Mouse (Mus musculus) urinary bladder, adult 18-20 months (tissue): Measurements from ENCODE around the gene Plxna2.

ENCODE experiments used
- DNase-seq, 2 experiments: peaks; one replicate each; pipeline ENCODE4 v3.0.0; 2022; ENCODE audit warnings: low spot score in 2 of 2, mixed read lengths in 2 of 2

Plxna2 gene

DNA sequence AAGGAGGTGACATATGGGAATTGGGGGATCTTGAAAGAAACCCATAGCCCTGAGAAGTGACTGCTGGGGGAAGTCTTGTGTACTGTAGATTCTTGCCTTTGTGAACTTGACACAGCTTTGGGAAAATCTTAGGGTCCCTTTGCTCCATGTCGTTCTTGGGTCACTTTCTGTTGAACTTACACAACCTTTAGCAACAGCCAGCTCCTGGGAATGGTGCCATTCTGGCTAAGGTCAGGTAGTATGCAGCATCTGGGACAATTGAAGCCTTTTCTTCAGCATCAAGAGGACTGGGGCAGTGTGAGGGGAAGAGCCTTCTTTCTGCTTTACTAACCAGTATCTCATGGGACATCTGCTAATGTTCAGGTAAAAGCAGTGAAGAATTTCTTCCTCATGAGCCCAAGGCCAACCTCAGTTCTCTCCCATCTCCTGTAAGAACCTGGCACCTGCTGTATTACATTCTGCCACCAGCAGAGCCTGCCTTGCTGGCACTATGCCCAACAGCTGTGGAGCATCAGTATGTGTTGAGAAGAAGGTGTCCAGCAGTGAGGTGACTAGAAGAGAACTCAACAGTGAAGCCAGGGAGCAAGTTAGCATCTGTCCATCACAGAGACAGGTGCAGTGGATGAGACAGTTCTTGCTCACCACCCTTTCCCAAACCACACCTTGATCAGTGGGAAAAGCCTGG, 86.3 kb downstream of the Plxna2 start:
- DNase-seq = no peak

DNA sequence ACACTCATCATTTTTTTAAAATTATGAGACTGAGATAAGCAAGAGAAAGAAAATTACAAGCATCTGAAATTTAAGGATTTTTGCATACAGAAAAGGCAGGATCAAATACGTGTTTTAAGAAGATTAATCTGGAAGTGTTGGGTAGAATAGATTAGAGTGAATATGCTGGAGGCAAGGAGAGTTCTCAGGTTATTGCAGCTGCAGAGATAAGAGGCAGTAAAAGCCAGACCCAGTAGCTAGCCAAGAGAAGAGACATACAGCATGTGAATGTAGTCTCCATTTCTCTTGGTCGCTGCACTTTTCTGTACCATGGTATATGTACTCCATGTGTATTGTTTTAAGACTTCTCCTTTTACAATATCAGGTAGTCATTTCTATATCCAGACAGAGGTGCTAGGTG, 88.5 kb downstream of the Plxna2 start:
- DNase-seq = no peak

DNA sequence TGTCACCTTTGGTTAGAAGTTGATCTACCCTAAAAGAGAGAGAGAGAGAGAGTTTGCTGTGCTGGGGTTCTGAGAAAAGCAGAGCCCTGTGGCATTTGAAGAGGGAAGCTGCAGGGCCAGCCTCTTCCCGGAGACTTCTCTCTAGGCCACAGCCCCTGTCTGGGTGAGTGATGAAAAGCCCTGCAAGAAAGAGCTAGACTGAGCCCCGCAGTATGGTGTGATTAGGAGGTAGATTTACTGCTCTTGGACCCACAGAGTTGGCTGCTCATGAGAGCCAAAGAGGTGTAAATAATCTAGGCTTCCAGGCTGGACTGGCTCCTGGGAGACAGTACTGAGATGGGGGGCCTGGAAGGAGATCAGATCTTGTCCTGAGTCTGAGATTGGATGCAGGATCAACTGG, 94.4 kb downstream of the Plxna2 start:
- DNase-seq = no peak

DNA sequence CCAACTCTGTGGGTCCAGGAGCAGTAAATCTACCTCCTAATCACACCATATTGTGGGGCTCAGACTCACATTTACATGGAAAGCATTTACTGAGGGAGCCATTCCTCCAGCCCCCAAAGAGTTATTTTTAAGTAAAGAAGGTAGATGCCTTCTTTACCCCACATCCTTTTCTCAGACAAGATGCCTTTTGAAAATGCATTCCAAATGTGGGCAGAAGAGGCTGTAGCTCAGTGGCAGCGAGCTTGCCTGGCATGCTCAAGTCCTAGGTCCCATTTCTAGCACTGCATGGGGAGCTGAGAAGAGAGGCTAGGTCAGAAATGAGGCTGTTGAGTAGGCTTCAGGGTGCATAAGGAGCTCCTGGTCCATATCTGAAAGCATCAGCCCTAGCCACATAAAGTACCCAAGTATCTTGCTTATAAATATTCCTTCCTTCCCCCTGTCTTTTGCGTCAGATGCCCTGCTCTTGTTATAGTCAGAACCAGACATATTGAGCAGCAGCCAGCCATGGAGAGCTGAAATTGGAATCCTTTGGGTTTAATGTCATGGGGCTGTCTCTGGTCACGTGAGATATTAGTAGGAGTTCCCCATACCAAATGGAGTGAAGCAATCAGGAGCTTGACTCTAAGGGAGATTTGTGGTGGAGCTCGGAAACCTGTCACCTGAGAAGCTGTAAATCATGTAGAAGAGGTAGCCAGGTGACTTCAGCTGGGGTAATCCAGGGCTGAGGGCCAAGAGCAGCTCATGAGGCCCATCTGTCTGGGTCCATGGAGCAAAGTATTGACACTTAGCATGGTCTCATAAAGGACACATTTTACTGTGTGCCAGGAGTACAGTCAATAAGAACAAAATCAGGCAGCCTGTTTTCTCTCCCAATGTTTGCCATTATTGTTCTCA, 96.4 kb downstream of the Plxna2 start:
- no peak for DNase-seq

DNA sequence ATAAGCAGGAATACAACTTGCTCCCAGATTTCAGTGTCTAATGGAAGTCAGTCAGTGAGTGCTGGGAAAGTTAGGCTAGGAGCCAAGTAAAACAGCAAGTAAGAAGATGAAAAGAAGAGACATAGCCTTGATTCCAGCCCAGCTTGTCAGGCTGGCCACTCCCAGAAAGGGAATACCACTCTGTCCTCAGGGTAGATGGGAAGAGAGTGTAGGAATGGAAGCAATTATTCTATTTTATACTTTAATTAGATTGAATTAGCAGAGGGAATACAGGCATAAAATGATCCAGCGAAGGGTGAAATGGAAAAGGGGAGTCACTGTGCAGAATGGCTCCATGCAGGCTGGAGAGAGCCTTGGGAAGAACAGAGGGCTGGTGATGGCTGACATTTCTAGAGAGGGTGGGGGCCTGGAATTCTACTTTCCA, 99.4 kb downstream of the Plxna2 start:
- no peak for DNase-seq

DNA sequence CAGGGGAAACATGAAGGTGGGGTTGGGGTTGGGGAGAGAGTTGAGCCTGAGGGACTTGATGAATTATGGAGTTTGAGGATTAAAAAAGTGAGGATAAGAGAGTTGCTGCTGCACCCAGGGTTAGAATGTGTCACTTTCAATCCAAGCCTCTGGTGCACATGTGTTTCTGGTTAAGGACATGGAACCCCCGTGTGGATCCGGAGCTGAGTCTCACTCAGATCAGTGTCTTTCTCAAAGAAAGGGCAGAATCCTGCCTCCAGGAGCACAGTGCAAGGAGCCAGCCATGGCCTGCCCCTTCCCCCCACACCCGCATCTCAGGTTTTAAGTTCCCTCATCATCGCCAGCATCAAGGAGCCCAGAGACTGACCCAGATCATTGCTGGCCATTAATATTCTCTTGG, 102.4 kb downstream of the Plxna2 start:
- no peak for DNase-seq

DNA sequence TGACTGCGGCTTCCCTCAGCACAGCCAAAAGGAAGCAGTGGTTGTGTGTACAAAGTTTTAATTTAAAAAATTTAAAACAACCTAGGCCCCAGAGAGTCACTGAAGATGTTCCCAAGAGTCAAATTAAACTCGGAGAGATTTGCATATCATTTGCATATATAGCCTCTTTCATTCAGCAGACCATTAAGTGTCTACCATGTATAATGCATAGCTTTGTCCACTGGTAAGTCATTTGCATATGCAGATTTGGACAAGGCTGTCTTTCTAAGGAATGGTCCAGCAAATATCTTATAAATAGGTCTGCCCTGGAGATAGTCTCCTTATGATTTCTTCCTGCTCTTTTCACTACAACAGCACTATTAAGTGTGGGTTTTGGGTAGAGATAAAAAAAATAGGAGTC, 103.2 kb downstream of the Plxna2 start:
- no peak for DNase-seq

DNA sequence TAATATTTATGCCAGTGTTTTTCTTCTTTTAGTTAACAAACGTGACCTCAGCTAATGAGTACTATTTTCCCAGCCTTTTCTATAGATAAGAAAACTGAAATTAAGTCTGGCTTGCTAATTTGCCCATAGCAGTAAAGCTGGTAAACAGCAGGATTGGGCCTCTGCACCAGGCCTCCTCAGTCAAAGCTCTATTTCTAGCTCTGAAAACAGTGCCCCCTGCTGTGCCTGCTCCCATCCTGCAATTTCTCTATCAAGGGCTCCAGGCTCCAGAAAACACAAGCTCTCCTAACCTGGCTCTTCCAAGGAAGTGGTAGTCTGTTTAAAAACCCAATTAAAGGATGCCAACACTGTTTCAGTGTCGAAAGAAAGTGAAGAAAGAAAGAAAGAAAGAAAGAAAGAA, 104.3 kb downstream of the Plxna2 start:
- DNase-seq = peak; percentile 54 to 61

DNA sequence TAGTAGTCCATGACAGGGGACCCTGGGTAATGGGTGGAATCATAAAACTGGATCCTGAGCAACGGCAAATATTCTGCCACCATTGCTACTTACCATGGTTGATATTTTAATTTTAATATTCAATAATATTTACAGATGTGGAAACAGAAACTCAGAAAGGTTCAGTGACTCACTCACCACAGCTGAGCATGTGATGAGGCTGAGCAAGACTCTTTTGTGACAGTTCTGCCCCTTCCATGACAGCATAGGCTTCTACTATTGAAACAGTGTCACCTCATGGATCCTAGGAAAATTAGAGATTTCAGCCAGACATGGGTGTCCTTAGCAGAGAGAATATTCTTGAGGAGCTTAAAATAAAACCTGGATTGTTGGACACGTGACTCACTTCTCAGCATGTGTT, 116.8 kb downstream of the Plxna2 start:
- DNase-seq = no peak

DNA sequence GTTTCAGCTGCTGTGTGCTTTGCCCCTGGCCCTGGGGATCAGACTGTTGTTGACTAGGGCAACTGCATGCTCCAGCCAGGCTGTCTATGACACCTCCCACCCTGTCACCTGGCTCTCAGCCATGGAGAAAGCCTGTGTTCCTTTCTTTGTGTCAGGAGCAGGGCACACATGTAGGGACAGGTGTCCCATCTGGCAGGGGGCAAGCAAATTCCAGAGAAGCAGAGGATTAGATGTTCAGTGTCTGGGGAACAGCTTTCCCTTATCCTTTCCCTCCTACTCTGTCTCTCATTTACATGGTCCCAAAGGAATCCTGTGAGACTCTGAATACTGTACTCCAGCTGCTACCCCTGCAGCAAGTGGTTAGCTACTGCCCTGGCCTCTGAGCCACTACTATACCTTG, 121.9 kb downstream of the Plxna2 start:
- no peak for DNase-seq

DNA sequence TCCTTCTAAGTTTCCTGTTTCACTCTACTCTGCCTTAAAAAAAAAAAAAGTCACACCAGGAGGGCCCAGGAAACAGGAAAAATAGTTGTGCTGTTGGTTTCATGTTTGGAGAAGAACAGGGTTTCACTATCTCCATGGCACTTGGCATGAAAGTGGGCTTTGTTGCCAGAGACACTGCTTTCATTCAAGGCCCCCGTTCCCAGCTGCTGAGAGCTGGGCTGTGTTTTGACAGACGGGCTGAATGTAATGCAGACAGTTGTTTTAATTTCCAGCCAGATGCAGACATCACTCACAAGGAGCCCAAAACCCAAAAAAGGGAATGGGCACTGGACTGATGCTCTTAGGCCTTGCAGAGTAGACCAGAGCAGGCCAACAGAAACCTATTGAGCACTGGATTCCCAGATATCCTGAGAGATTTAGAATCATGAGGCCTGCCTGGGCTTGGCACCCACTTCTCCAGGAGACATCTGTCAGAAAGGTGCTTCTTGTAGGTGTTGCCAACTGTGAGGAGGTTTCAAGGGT, 124.9 kb downstream of the Plxna2 start:
- no peak for DNase-seq

DNA sequence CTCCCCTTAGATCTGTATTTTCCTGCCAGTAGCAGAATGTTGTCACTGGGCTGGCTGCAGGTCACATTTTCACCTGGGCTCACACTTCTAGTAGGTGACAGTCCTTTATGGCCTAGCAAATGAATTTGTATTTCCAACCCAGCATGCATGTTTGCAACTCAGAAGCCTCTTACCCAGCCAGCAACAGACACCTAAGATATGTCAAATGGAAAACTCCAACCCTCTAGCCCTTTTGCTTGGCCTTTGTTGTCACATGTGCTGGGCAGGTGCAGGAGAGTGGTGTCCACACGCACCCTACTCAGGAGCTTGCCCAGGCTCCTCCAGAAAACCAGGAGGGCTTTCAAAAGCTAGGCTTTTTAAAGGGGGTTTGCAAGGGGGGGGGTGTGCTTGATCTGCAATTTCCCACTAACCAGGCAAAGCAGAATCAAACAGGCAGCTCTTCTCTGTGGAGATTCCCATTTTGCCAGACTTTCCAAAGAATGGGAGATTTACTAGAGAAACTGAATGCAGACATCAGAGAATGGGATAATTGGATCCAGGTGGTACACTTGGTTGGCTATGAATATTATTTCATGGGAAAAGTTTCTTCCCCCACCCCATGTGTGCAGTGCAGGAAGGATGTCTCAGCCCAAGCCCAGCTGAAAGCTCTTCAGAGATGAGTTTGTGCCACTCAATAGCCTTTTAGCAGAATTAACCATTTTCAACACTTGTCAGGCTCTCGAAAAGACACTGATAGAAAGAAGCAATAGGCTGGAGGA, 127.3 kb downstream of the Plxna2 start:
- no peak for DNase-seq

DNA sequence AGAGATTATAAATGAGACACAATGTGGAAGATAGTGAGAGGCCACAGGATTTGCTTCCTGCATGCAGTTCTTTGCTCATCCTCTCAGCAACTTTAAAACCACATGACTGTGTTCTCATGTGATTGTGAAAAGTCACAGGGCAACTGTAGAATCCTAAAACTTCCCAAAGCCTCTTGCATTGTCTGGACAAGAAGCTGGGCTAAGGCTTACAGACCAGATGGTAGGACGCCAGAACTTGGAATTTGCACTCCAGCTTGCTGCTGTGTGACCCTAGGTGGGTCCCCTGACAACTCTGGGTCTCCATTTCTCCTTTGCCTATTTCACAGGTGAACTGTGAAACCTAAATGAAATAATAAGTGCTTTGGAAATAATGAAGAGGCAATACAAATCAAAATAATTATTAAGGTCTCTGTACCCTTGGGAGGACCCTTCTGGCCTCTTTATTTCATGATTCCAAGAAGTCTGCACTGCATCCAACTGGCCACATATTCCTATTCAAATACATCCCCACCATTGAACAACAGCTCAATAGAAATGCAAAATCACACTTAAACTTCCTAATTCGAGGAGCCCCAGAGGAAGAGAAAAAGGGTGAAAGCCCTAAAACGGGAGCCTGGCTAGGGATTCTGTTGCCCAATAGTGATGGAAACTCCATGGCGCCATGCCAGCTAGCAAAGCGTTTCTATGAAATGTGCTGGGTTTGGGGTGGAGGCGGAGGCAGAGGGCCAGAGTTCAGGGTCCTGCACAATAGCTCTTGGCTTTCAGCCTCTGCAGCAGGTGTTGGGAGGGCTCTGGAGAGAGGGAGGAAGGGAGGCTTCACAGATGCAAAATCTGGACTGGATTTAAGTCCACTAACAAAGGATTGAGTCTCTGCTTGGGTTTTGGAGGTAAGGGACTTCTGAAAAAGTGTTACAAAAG, 128.6 kb downstream of the Plxna2 start:
- peak in 1 of 2 experiments; percentile 55 for DNase-seq

DNA sequence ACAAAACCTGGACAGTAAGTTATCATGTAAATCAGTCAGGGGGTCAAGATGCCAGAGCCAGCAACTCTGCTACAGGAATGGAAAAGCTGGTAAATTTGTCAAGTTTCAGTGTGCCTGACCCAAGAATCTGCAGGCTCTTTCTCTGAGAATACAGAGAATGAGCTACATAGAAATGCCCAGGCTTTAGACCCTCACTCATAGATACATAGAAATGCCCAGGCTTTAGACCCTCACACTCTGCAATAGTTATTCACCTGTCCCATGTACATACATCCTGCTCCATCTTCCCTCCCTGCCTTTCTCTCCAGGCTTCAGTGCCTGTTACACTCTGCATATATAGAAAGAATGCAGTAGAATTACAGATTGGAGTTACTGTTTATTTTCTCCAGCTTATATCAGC, 129.2 kb downstream of the Plxna2 start:
- no peak for DNase-seq

DNA sequence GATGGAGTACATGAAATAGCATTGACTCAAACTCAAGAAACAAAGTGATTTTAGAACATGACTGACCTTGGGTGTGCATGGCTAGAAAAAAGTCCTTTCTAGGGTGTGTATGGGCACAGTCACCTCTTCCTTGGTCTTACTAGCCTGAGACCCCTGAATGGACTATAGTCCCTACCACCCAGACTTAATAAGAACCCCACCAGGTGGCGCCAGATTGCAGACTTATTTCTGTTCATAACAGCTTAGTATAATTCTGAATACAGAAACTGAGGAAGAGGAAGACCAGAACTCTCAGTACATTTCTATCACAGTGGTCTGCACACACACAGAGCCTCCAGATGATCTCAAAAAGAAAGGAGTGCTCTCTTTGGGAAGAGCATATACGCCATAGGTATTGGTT, 135.2 kb downstream of the Plxna2 start:
- peak in 1 of 2 experiments; percentile 15 for DNase-seq

DNA sequence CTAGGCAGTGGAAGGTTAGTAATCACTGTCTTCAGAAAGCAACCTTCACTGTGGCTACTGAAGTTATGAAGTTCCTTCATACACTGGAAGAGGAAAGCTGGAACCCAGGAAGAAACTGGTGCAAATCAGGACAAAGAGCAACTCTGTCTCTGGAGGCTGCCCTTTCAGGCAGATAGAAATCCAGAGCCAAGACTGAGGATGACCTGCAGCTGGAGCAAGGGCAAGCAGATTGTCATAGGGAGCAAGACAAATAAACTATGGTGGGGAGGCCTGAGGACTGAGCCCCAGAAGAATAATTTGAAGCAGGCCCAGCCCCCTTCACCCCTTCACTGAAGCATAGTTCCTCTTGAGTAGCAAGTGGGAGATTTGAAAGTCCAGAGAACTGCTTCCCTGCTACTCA, 138.0 kb downstream of the Plxna2 start:
- no peak for DNase-seq

DNA sequence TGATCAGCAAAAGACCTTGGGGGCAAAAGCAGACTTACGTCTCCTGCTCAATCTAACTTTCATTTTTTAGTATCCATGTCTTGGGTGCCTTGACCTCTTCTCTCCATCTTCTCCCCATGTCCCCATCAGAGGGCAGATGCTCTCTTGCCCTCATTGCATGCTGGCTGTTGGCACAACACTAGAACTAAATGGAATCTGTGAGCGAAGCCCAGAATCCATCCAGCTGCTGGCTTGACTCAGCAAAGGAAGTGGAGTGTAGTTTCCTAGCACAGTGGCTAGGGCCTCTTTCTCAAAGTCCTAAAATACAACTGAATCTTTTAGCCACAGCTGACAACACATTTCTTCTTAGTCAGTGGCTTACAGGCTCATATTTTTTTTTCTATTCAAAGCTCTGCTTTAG, 138.4 kb downstream of the Plxna2 start:
- no peak for DNase-seq

DNA sequence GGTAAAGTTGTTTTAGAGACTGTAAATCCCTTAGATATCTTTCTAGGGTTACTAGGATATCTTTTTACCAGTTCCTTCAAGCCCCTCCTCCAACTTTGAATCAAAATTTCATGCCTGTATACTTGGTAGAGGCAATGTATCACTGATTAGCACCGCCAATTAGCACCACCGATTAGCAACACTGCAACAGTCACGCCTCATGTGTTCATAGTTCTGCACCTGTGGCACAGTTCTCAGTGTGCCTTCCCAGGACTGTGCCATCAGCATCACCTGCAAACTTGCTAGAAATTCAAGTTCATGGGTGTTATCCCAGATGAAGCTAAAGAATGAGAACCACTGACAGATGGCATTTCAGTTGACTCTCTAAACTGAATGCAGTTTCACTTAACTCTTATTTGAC, 138.8 kb downstream of the Plxna2 start:
- no peak for DNase-seq

DNA sequence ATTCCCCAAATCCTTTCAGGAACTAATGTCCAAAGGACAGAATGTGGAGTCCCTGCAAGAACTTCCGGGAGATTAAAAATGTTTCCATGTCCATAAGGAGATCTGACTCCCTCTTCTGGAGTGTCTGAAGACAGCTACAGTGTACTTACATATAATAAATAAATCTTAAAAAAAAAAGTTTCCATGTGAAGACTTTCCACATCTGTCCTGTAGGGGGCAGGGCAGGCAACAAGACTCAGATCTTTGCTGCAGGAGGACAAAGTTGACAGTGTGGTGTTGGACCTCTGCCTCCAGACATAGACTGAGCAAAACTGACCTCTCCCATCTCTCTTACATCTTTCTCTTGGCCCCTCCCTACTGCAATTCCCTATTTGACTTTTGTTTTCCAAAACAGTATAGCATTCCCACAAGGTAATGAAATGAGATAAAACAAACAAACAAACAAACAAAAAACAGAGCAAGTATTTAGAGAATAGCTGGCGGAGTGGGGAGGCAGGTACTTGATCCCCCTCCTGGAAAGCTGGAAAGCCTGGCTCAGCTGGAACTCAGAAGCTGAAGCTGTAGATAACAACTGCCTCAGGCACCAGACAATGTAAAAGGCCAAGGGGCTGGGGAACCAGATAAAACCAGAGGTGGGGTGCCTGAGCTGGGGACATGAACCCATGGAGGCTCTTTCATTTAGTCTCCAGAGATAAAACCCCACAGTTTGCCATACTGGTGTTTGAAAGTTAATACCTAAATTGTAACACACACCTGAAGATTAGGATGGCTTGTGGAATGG, 143.6 kb downstream of the Plxna2 start:
- DNase-seq = no peak

DNA sequence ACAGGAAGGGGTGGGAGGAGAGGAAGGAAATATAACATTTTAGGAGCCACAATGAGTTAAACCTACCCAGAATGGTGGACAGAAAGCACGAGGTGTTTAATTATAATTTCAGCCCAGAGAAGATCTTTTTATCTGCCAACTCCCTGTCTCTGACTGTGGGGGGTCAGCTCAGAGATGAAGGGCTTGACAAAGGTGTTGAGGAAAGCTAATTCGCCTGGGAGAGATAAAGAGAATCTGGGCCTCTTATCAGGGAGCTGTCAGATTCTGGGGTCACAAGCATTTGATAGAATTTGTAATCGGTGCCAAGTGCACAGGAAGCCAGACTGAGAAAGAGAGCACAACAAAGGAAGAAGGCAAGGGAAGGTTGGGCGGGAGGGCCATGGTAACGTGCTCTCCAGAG, 144.9 kb downstream of the Plxna2 start:
- no peak for DNase-seq
